Mouse (Mus musculus): ENCODE results near the gene Slc44a5. TPM values are rescaled to one million over a fixed set of nuclear protein-coding genes. Genes with fewer than 3 reads are reported as not detected.

Gene Slc44a5
- polyA plus RNA-seq, 1 experiment from 2014 or later: 2.2 TPM

DNA sequence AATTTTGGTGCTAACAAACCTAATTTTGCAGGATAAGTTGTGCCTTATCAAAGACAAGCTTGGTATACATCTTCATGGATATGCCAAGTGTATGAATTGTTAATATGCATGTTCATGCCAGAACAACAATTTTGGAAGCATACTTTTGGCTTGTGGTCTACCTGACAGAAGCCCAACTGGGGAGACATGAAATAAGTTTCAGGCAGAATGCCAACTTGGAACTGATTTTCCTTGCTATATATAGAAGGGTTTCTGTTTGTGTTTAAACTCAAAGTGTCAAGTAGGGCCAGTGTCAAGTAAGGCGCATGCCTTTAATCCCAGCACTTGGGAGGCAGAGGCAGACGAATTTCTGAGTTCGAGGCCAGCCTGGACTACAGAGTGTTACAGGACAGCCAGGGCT lies 149.3 kb downstream of the Slc44a5 start:
- 94% methylated on average over 3 of the region's 3 CpGs for WGBS
- Histone ChIP-seq H3K9ac (ENCODE audit: low read length) (no peak overlapping the region), H3K36me3 (ENCODE audit: control insufficient read depth, insufficient read depth, low read length) (no peaks in the 10 kb centered on the region), H3K4me1 (replicated peaks; ENCODE audit: control insufficient read depth, insufficient read depth, low read length) (peaks cover 9% of the 10 kb centered on the region; the same call in 1 of the 2 replicates), H3K4me2 (ENCODE audit: low read depth, low read length, severe bottlenecking) (no peak overlapping the region), H3K9me3 (ENCODE audit: control insufficient read depth, low read length) (no peaks in the 10 kb centered on the region), H3K27ac (ENCODE audit: low read depth, low read length) (no peak overlapping the region), H3K27me3 (ENCODE audit: control insufficient read depth, insufficient read depth, low read length) (no peaks in the 10 kb centered on the region), H3K4me3 (ENCODE audit: low read depth, low read length) (no peak overlapping the region)
- DNase-seq (ENCODE audit: low spot score) (no peak), ATAC-seq (replicated peaks; ENCODE audit: low FRiP score) (no peak)

DNA sequence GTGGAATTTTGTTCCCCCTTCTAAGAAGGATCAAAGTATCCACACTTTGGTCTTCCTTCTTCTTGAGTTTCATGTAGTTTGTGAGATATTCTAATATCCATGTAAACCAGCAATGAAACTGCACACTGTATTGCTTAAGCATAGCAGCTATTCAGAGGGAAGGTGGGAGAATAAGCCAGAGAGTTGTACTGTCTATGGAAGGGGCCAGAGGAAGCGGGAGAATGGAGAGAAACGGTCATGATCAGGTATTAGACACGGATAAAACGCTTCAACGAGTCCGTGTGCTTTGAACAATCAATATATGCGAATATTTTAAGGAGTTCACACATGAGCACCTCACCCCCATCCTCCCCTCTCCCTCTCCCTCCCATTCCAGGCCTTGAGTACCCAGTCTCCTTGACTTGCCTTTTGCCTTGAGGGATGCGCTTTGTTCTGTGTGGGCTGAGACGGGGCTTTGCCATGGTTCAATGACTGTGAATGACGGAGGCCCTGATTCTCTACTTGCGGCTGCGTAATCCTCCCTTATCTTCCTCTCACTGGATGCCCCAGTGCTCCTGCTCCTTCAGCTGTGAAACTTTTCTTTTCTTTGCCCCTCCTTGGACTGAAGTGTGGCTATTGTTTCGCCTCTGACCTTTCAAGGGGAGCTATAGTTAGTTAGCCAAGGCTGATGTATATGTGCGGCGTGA lies 151.8 kb downstream of the Slc44a5 start:
- no peak overlapping the region for H3K9ac ChIP-seq (ENCODE audit: low read length)
- no peak overlapping the region for H3K27ac ChIP-seq (ENCODE audit: low read depth, low read length)
- H3K4me1 ChIP-seq (replicated peaks; ENCODE audit: control insufficient read depth, insufficient read depth, low read length): peaks cover 11% of the 10 kb centered on the region; the same call in 1 of the 2 replicates
- H3K4me3 ChIP-seq (ENCODE audit: low read depth, low read length): no peak overlapping the region
- 11% methylated on average over 15 of the region's 15 CpGs for WGBS
- no peaks in the 10 kb centered on the region for H3K9me3 ChIP-seq (ENCODE audit: control insufficient read depth, low read length)
- peak; percentile 72 for DNase-seq (ENCODE audit: low spot score)
- peak overlapping the region; percentile 13 for H3K4me2 ChIP-seq (ENCODE audit: low read depth, low read length, severe bottlenecking)
- H3K27me3 ChIP-seq (ENCODE audit: control insufficient read depth, insufficient read depth, low read length): no peaks in the 10 kb centered on the region
- ATAC-seq (replicated peaks; ENCODE audit: low FRiP score): peak; percentile 89
- H3K36me3 ChIP-seq (ENCODE audit: control insufficient read depth, insufficient read depth, low read length): no peaks in the 10 kb centered on the region

DNA sequence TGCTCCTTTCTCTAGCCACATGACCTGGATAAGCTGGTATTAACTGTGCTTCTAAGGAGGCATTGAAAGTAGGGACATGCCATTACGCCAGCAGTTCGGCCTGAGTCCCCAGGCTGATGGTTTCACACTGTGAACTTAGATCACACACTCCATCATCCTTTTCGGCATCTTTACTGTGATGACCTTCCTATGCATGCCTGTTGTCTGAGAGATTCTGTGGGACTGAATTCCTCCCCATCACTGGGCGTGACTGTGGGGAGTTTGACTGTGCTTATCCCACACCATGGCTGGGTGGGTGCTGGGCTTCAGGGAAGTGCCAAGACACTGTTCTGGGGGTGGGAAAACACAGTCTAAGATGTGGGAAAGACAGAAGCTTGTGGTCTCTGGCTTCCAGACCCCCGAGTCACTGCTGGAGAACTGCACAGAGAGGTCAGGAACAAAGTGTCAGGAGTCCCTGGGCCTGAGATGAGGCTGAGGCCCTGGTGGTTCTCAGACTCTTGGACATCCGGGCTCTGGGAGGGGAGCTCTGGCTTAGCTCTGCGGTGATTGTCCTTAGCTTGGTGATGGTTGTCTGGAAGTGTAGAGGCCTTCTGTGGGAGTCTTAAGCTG lies 152.6 kb downstream of the Slc44a5 start:
- Histone ChIP-seq H3K27ac (ENCODE audit: low read depth, low read length) (no peak overlapping the region), H3K4me3 (ENCODE audit: low read depth, low read length) (no peak overlapping the region), H3K4me2 (ENCODE audit: low read depth, low read length, severe bottlenecking) (peak overlapping the region; percentile 13), H3K36me3 (ENCODE audit: control insufficient read depth, insufficient read depth, low read length) (no peaks in the 10 kb centered on the region), H3K27me3 (ENCODE audit: control insufficient read depth, insufficient read depth, low read length) (no peaks in the 10 kb centered on the region), H3K9me3 (ENCODE audit: control insufficient read depth, low read length) (no peaks in the 10 kb centered on the region), H3K4me1 (replicated peaks; ENCODE audit: control insufficient read depth, insufficient read depth, low read length) (peaks cover 11% of the 10 kb centered on the region; the same call in 1 of the 2 replicates), H3K9ac (ENCODE audit: low read length) (no peak overlapping the region)
- ATAC-seq (replicated peaks; ENCODE audit: low FRiP score) (peak; percentile 47), DNase-seq (ENCODE audit: low spot score) (no peak)
- 28% methylated on average over 7 of the region's 7 CpGs for WGBS

DNA sequence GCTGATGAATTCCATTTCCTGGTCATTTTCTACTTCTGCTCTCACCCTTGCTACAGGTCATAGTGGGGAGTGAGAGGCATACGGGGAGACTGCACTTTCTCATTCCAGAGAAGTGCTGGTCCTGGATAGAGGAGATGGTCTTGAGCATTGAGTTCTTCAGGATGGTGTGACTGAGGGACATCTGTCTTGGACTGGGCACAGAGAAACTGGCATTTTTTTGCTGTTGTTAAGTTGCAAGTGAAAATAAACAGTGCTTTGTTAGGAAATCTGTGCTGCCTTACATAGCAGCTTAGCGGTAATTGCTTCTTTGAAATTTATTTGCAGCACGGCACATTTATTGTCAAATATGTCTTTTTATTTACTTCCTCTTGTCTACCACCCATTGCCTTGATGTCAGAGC lies 154.0 kb downstream of the Slc44a5 start:
- Histone ChIP-seq H3K27me3 (ENCODE audit: control insufficient read depth, insufficient read depth, low read length) (no peaks in the 10 kb centered on the region), H3K9me3 (ENCODE audit: control insufficient read depth, low read length) (no peaks in the 10 kb centered on the region), H3K36me3 (ENCODE audit: control insufficient read depth, insufficient read depth, low read length) (no peaks in the 10 kb centered on the region), H3K27ac (ENCODE audit: low read depth, low read length) (no peak overlapping the region), H3K4me1 (replicated peaks; ENCODE audit: control insufficient read depth, insufficient read depth, low read length) (peaks cover 11% of the 10 kb centered on the region; the same call in 1 of the 2 replicates), H3K4me2 (ENCODE audit: low read depth, low read length, severe bottlenecking) (no peak overlapping the region), H3K9ac (ENCODE audit: low read length) (no peak overlapping the region), H3K4me3 (ENCODE audit: low read depth, low read length) (no peak overlapping the region)
- ATAC-seq (replicated peaks; ENCODE audit: low FRiP score): no peak
- DNase-seq (ENCODE audit: low spot score): no peak
- 82% methylated on average over 3 of the region's 3 CpGs for WGBS

DNA sequence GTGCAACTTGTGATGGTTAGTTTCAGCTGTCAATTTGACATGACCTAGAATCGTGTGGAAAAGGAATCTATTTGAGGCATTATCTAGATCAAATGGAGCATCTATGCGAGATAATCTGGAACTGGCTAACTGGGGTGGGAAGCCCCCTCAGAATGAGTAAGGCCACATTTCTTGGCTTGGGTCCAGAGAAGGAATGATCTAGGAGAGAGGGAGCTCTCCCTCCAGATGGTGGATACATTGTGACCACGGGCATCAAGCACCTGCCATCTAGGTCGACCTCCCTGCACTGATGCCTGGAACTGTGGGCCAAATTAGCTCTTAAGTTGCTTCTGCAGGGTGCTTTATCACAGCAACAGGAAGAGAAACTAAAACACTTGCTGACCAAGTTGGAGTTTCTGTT lies 155.8 kb downstream of the Slc44a5 start:
- no peak overlapping the region for H3K9ac ChIP-seq (ENCODE audit: low read length)
- no peak overlapping the region for H3K27ac ChIP-seq (ENCODE audit: low read depth, low read length)
- WGBS: 82% methylated on average over 4 of the region's 4 CpGs
- DNase-seq (ENCODE audit: low spot score) (no peak), ATAC-seq (replicated peaks; ENCODE audit: low FRiP score) (no peak)
- no peaks in the 10 kb centered on the region for H3K9me3 ChIP-seq (ENCODE audit: control insufficient read depth, low read length)
- H3K4me3 ChIP-seq (ENCODE audit: low read depth, low read length): no peak overlapping the region
- H3K4me1 ChIP-seq (replicated peaks; ENCODE audit: control insufficient read depth, insufficient read depth, low read length): peaks cover 11% of the 10 kb centered on the region; the same call in 1 of the 2 replicates
- no peaks in the 10 kb centered on the region for H3K27me3 ChIP-seq (ENCODE audit: control insufficient read depth, insufficient read depth, low read length)
- H3K4me2 ChIP-seq (ENCODE audit: low read depth, low read length, severe bottlenecking): no peak overlapping the region
- H3K36me3 ChIP-seq (ENCODE audit: control insufficient read depth, insufficient read depth, low read length): no peaks in the 10 kb centered on the region

DNA sequence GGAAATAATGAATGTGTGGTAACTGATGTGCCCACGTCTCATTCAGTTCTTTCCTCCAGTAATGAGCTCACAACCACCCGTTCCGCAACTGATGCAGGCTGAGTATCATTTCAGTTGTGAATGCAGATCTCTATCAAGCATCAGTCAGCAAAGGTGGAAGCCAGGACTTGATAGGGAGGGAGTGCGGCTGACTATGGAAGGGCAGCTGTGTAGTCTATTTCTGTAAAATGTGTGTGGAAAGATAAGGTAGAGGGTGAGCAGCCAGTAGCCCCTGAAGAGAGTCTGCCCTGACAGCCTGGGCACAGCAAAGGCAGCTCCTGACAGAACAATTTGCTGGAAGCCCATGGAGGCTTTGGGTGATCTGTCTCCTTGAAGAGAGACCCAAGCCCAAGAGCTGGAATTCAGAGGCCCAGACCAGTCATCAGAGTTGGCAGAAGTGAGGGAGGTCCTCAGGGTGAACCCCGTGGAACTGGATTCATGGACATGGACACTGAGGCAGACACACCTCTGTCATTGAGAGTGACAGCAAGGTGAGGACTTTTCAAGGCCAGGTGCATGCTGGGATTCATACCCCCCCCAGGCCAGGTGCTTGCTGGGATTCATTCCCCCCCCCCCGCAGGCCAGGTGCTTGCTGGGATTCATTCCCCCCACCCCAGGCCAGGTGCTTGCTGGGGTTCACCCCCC lies 157.3 kb downstream of the Slc44a5 start:
- no peak overlapping the region for H3K4me3 ChIP-seq (ENCODE audit: low read depth, low read length)
- no peaks in the 10 kb centered on the region for H3K9me3 ChIP-seq (ENCODE audit: control insufficient read depth, low read length)
- WGBS: 93% methylated on average over 6 of the region's 6 CpGs
- no peak overlapping the region for H3K9ac ChIP-seq (ENCODE audit: low read length)
- H3K27ac ChIP-seq (ENCODE audit: low read depth, low read length): no peak overlapping the region
- no peak overlapping the region for H3K4me2 ChIP-seq (ENCODE audit: low read depth, low read length, severe bottlenecking)
- DNase-seq (ENCODE audit: low spot score): no peak
- ATAC-seq (replicated peaks; ENCODE audit: low FRiP score): no peak
- peaks cover 8% of the 10 kb centered on the region; the same call in 1 of the 2 replicates for H3K4me1 ChIP-seq (replicated peaks; ENCODE audit: control insufficient read depth, insufficient read depth, low read length)
- H3K36me3 ChIP-seq (ENCODE audit: control insufficient read depth, insufficient read depth, low read length): no peaks in the 10 kb centered on the region
- H3K27me3 ChIP-seq (ENCODE audit: control insufficient read depth, insufficient read depth, low read length): no peaks in the 10 kb centered on the region

DNA sequence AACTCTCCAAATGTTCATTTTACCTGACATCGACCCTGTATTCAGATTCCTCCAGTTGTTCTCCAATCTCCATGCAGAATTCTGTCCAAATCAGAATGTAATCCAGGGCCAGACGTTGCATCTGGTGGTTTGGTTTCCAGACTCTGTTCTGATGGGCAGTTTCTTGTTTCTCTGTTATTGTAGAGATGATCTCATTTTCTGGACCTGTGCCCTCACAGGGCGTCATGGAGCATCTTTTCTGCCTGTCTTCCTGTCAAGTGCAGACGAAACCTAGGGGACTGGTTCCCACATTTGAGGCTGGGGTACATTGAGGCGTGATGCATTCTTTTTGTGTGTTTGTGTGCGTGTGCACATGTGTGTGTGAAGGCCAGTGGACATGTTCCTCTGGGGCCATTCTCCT lies 160.8 kb downstream of the Slc44a5 start:
- ATAC-seq (replicated peaks; ENCODE audit: low FRiP score) (no peak), DNase-seq (ENCODE audit: low spot score) (no peak)
- Histone ChIP-seq H3K4me2 (ENCODE audit: low read depth, low read length, severe bottlenecking) (no peak overlapping the region), H3K4me1 (replicated peaks; ENCODE audit: control insufficient read depth, insufficient read depth, low read length) (no peaks in the 10 kb centered on the region), H3K36me3 (ENCODE audit: control insufficient read depth, insufficient read depth, low read length) (no peaks in the 10 kb centered on the region), H3K9me3 (ENCODE audit: control insufficient read depth, low read length) (no peaks in the 10 kb centered on the region), H3K9ac (ENCODE audit: low read length) (no peak overlapping the region), H3K27me3 (ENCODE audit: control insufficient read depth, insufficient read depth, low read length) (no peaks in the 10 kb centered on the region), H3K4me3 (ENCODE audit: low read depth, low read length) (no peak overlapping the region), H3K27ac (ENCODE audit: low read depth, low read length) (no peak overlapping the region)
- WGBS: 87% methylated on average over 6 of the region's 6 CpGs

DNA sequence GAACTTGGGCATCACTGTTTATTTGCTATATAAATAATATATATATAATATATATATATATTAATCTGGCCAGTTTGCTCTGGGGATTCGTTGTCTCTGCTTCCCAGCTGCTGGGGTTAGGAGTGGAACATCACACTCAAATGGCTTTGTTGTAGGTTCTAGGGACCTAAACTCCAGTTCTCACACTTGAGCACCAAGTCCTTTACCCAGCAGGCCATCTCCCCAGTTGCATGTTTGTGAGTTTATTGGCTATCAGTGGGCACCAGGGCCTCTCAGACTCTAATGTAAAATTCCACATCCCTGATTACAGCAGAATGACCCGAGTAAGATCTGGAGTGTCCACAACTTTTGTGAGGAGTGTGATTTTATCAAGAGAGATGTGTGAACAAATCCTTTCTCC lies 161.5 kb downstream of the Slc44a5 start:
- H3K36me3 ChIP-seq (ENCODE audit: control insufficient read depth, insufficient read depth, low read length): no peaks in the 10 kb centered on the region
- H3K4me1 ChIP-seq (replicated peaks; ENCODE audit: control insufficient read depth, insufficient read depth, low read length): no peaks in the 10 kb centered on the region
- 83% methylated on average over 2 of the region's 2 CpGs for WGBS
- ATAC-seq (replicated peaks; ENCODE audit: low FRiP score): no peak
- no peak for DNase-seq (ENCODE audit: low spot score)
- H3K27ac ChIP-seq (ENCODE audit: low read depth, low read length): no peak overlapping the region
- no peak overlapping the region for H3K9ac ChIP-seq (ENCODE audit: low read length)
- no peaks in the 10 kb centered on the region for H3K9me3 ChIP-seq (ENCODE audit: control insufficient read depth, low read length)
- no peak overlapping the region for H3K4me3 ChIP-seq (ENCODE audit: low read depth, low read length)
- no peak overlapping the region for H3K4me2 ChIP-seq (ENCODE audit: low read depth, low read length, severe bottlenecking)
- no peaks in the 10 kb centered on the region for H3K27me3 ChIP-seq (ENCODE audit: control insufficient read depth, insufficient read depth, low read length)

All from forebrain, embryonic 11.5 days (tissue).